Mouse (Mus musculus) small intestine, adult 2 months (tissue): ENCODE results near the gene Olfr1245.

ENCODE experiments used
- CTCF ChIP-seq: fragments of 200-500 bp; IDR thresholded peaks from 2 replicates; pipeline ENCODE4 v1.5.1; 2012; ENCODE audit warnings: low read depth, mild to moderate bottlenecking, control low read depth, inconsistent platforms, low read length, moderate library complexity, mixed read lengths; ENCODE audit not compliant: insufficient replicate concordance, insufficient read length; ENCODE audit errors: extremely low read depth
- POLR2A ChIP-seq: fragments of 200-500 bp; IDR thresholded peaks from 2 replicates; pipeline ENCODE4 v1.6.1; 2012; ENCODE audit warnings: low read depth, mild to moderate bottlenecking, control low read depth, inconsistent platforms, low read length, moderate library complexity

GRCm38 (mm10) chr2:89539923-89540322 lies 38.3 kb downstream of the Olfr1245 start:
- TF ChIP-seq CTCF (no peak), POLR2A (no peak)
